Mouse (Mus musculus) stomach, postnatal 0 days (tissue): ENCODE data around the gene Evi5. TPM values are rescaled to one million over a fixed set of nuclear protein-coding genes. Genes with fewer than 3 reads are reported as not detected.
A peak's percentile ranks its signal among the peaks of the same experiment; 100 is the strongest.

Experiments used
- ATAC-seq: fragments of 200-750 bp; cut with Nextera tagmentation; 2 replicates; pipeline ENCODE4 v1.8.0; 2017; ENCODE audit not compliant: low FRiP score, low TSS enrichment
- DNase-seq: peaks from one replicate; pipeline ENCODE4 v3.0.0-alpha.2; 2016; ENCODE audit warnings: low spot score
- H3K27ac ChIP-seq: fragments of 300-500 bp; sonication (generic); replicated peaks from 2 replicates; pipeline ENCODE4 v1.5.1; 2014; ENCODE audit warnings: mild to moderate bottlenecking, control low read depth
- H3K27me3 ChIP-seq: fragments of 300-500 bp; sonication (generic); 2 replicates; pipeline ENCODE4 v1.6.1; 2014; ENCODE audit warnings: low read length; ENCODE audit not compliant: control insufficient read depth, insufficient read depth
- H3K36me3 ChIP-seq: fragments of 300-500 bp; sonication (generic); 2 replicates; pipeline ENCODE4 v1.6.1; 2014; ENCODE audit warnings: low read length, mixed read lengths; ENCODE audit not compliant: control insufficient read depth, insufficient read depth
- H3K4me1 ChIP-seq: fragments of 300-500 bp; sonication (generic); replicated peaks from 2 replicates; pipeline ENCODE4 v1.6.1; 2014; ENCODE audit warnings: antibody characterized with exemption; ENCODE audit not compliant: control insufficient read depth, insufficient read depth
- H3K4me2 ChIP-seq: fragments of 300-500 bp; sonication (generic); replicated peaks from 2 replicates; pipeline ENCODE4 v1.6.1; 2014; ENCODE audit warnings: low read depth, mild to moderate bottlenecking, control low read depth, moderate library complexity
- H3K4me3 ChIP-seq: fragments of 300-500 bp; sonication (generic); 2 replicates; pipeline ENCODE4 v1.5.1; 2014; ENCODE audit warnings: low read depth, low read length, control low read depth
- H3K9ac ChIP-seq: fragments of 300-500 bp; sonication (generic); 2 replicates; pipeline ENCODE4 v1.6.1; 2014; ENCODE audit warnings: mild to moderate bottlenecking, low read length, control low read depth, mixed read lengths
- H3K9me3 ChIP-seq: fragments of 300-500 bp; sonication (generic); 2 replicates; pipeline ENCODE4 v1.6.1; 2016; ENCODE audit warnings: low read length; ENCODE audit not compliant: control insufficient read depth
- CTCF ChIP-seq: IDR thresholded peaks from 2 replicates; pipeline ENCODE4 v1.5.1; 2016; ENCODE audit warnings: antibody characterized with exemption, low read depth, mild to moderate bottlenecking, moderate library complexity
- EP300 ChIP-seq: optimal IDR thresholded peaks from 2 replicates; pipeline ENCODE3; 2016; ENCODE audit warnings: antibody characterized with exemption
- WGBS: fragments of 180-500 bp; shearing (Covaris S2); extraction: QIAGEN DNeasy Blood & Tissue Kit; methylation state at CpG from one replicate; pipeline ENCODE4 v1.1.7; 2014; 5-methylcytosine and 5-hydroxymethylcytosine counted together
- polyA plus RNA-seq: library from polyadenylated mRNA; unstranded; fragments of >200 nt; fragmentation: Nextera tagmentation; extraction: Ambion mirVana; gene quantifications from 2 replicates; pipeline ENCODE4 v1.2.1, GENCODE M21; 2015

The Evi5 gene
- polyA plus RNA-seq, 1 experiment from 2014 or later, result 39.5 TPM

GRCm38 (mm10) chr5:107749229-107749916 is 125.5 kb downstream of the Evi5 start:
- WGBS, result 37% methylated on average over 9 of the region's 9 CpGs
- Histone ChIP-seq H3K27me3 (no peaks in the 10 kb centered on the region), H3K36me3 (0 out of 2 replicates have a peak, but pooled peaks cover 2% of the 10 kb centered on the region), H3K27ac (no peak overlapping the region), H3K4me3 (no peak overlapping the region), H3K9me3 (no peaks in the 10 kb centered on the region), H3K4me2 (no peak overlapping the region), H3K9ac (no peak overlapping the region), H3K4me1 (no peaks in the 10 kb centered on the region)
- ATAC-seq (peak; percentile 56; the same call in 1 of the 2 replicates), DNase-seq (no peak)
- TF ChIP-seq EP300 (no peak), CTCF (no peak)

DNA sequence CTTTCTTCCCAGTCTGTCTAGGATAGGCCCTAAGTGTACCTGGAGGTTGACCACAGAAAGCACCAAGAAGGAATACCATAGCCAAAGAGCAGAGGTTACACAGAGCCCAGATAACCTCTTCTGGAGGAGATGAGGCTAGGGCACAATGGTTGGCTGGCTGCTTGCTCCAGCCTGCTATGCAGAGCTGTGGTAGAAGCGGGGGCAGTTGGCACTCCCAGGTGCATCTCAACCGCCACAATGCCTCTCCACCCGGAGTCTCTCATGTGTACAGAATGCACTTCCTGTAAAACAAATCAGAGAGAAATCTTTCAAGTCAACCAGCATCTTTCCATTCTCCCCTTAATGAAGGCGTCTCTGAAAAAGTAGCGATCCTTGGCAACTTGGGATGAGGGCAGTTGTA is 135.9 kb downstream of the Evi5 start:
- ATAC-seq (no peak), DNase-seq (no peak)
- WGBS, result 91% methylated on average over 5 of the region's 5 CpGs
- TF ChIP-seq EP300 (no peak), CTCF (no peak)
- Histone ChIP-seq H3K27ac (no peak overlapping the region), H3K36me3 (no peaks in the 10 kb centered on the region), H3K4me2 (no peak overlapping the region), H3K9me3 (no peaks in the 10 kb centered on the region), H3K9ac (no peak overlapping the region), H3K4me1 (no peaks in the 10 kb centered on the region), H3K4me3 (no peak overlapping the region), H3K27me3 (no peaks in the 10 kb centered on the region)

GRCm38 (mm10) chr5:107738296-107738695 is 136.6 kb downstream of the Evi5 start:
- ATAC-seq, result no peak
- TF ChIP-seq EP300, result no peak
- TF ChIP-seq CTCF, result no peak
- 59% methylated on average over 3 of the region's 3 CpGs for WGBS

DNA sequence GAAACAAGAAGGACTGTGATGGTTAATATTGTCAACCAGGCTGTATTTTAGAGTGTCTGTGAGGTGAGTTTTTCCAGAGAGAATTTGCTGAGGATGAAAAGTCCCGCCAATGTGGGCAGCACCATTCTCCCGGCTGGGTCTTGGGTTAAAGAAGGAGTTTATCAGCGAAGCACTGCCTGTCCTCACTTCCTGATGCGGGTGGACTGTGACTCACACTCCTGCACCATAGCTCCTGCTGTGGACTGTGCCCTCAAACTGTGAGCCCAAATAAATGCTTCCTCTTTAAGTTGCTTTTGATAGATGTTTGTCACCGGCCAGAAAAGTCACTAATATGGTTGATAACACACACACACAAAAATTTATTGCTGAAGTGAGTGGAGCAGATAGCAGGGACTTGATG is 138.7 kb downstream of the Evi5 start:
- TF ChIP-seq EP300, result no peak
- no peak for TF ChIP-seq CTCF
- no peak overlapping the region for H3K4me2 ChIP-seq
- no peaks in the 10 kb centered on the region for H3K36me3 ChIP-seq
- DNase-seq, result no peak
- H3K27ac ChIP-seq, result no peak overlapping the region
- H3K4me3 ChIP-seq, result no peak overlapping the region
- no peak for ATAC-seq
- H3K4me1 ChIP-seq, result no peaks in the 10 kb centered on the region
- H3K27me3 ChIP-seq, result no peaks in the 10 kb centered on the region
- no peak overlapping the region for H3K9ac ChIP-seq
- no peaks in the 10 kb centered on the region for H3K9me3 ChIP-seq
- WGBS, result 87% methylated on average over 5 of the region's 5 CpGs

More at GRCm38 (mm10) chr5:107738296-107738695, 136.6 kb downstream of the Evi5 start:
- no peak for DNase-seq
- no peak overlapping the region for H3K4me2 ChIP-seq
- no peaks in the 10 kb centered on the region for H3K27me3 ChIP-seq
- H3K4me3 ChIP-seq, result no peak overlapping the region
- no peaks in the 10 kb centered on the region for H3K36me3 ChIP-seq
- H3K4me1 ChIP-seq, result no peaks in the 10 kb centered on the region
- no peak overlapping the region for H3K27ac ChIP-seq
- H3K9me3 ChIP-seq, result no peaks in the 10 kb centered on the region
- no peak overlapping the region for H3K9ac ChIP-seq

DNA sequence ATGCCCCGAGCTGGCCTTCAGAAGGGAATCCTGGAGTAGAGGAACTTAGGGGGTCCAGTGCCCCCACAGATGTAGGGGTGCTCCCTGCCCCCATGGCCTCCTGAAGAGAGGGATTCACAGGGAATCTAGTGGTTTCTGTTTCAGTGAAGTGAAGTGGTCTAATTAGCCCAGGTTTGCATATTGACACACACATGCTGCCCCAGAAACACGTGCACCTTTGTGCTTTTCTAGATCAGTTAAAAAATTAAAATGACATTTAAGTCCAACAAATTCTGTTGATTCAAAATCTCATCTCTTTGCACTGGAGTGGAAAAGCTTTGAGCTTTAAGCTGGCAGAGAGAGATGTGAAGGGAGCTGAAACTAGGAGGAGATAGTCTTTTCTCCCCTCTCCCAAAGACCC is 143.1 kb downstream of the Evi5 start:
- Histone ChIP-seq H3K9ac (no peak overlapping the region), H3K9me3 (no peaks in the 10 kb centered on the region), H3K4me1 (no peaks in the 10 kb centered on the region), H3K27ac (no peak overlapping the region), H3K36me3 (no peaks in the 10 kb centered on the region), H3K4me2 (no peak overlapping the region), H3K4me3 (no peak overlapping the region), H3K27me3 (peaks cover 8% of the 10 kb centered on the region; the same call in 1 of the 2 replicates)
- no peak for DNase-seq
- no peak for ATAC-seq
- no peak for TF ChIP-seq CTCF
- WGBS, result 40% methylated on average over 2 of the region's 2 CpGs

- no peaks in the 10 kb centered on the region for H3K4me1 ChIP-seq
- H3K27me3 ChIP-seq, result peaks cover 8% of the 10 kb centered on the region; the same call in 1 of the 2 replicates
- H3K27ac ChIP-seq, result no peak overlapping the region
- no peak overlapping the region for H3K4me2 ChIP-seq
- H3K36me3 ChIP-seq, result no peaks in the 10 kb centered on the region
- TF ChIP-seq CTCF (no peak), EP300 (no peak)
- no peak overlapping the region for H3K9ac ChIP-seq
- no peak for ATAC-seq
- 44% methylated on average over 3 of the region's 3 CpGs for WGBS
- no peaks in the 10 kb centered on the region for H3K9me3 ChIP-seq
- no peak for DNase-seq
- H3K4me3 ChIP-seq, result no peak overlapping the region
These were observed 143.5 kb downstream of the Evi5 start for GRCm38 (mm10) chr5:107731408-107731807.
